Mouse (Mus musculus) lung, adult 2 months (tissue): ENCODE measurements around the gene Capn8. TPM values are rescaled to one million over a fixed set of nuclear protein-coding genes. Genes with fewer than 3 reads are reported as not detected.

Experiments used
- DNase-seq: peaks from one replicate; pipeline ENCODE4 v3.0.0; 2022
- H3K4me1 ChIP-seq: fragments of 200-500 bp; 2 replicates; pipeline ENCODE4 v1.6.1; 2011; ENCODE audit warnings: low read length; ENCODE audit not compliant: control insufficient read depth, insufficient read depth
- H3K4me3 ChIP-seq: fragments of 200-500 bp; replicated peaks from 2 replicates; pipeline ENCODE3; 2011; ENCODE audit warnings: low read depth, mild to moderate bottlenecking, control low read depth, low read length; ENCODE audit errors: extremely low read depth
- CTCF ChIP-seq: fragments of 200-500 bp; IDR thresholded peaks from 2 replicates; pipeline ENCODE4 v1.5.1; 2011; ENCODE audit warnings: mild to moderate bottlenecking, low read length, control low read depth; ENCODE audit not compliant: insufficient read depth
- POLR2A ChIP-seq: fragments of 200-500 bp; IDR thresholded peaks from 2 replicates; pipeline ENCODE4 v1.6.1; 2011; ENCODE audit warnings: low read depth, mild to moderate bottlenecking, control low read depth, low read length, borderline replicate concordance; ENCODE audit errors: extremely low read depth
- WGBS: fragments of 180-500 bp; shearing (Covaris S2); methylation state at CpG from one replicate; pipeline ENCODE4 v1.1.7; 2018; 5-methylcytosine and 5-hydroxymethylcytosine counted together
- polyA plus RNA-seq: library from polyadenylated mRNA; depleted of rRNA; stranded (reverse); fragments of >200 nt; gene quantifications from 2 replicates; pipeline ENCODE4 v1.2.3, GENCODE M21; 2012

Gene Capn8
- polyA plus RNA-seq, 1 experiment: 0.26 TPM

DNA sequence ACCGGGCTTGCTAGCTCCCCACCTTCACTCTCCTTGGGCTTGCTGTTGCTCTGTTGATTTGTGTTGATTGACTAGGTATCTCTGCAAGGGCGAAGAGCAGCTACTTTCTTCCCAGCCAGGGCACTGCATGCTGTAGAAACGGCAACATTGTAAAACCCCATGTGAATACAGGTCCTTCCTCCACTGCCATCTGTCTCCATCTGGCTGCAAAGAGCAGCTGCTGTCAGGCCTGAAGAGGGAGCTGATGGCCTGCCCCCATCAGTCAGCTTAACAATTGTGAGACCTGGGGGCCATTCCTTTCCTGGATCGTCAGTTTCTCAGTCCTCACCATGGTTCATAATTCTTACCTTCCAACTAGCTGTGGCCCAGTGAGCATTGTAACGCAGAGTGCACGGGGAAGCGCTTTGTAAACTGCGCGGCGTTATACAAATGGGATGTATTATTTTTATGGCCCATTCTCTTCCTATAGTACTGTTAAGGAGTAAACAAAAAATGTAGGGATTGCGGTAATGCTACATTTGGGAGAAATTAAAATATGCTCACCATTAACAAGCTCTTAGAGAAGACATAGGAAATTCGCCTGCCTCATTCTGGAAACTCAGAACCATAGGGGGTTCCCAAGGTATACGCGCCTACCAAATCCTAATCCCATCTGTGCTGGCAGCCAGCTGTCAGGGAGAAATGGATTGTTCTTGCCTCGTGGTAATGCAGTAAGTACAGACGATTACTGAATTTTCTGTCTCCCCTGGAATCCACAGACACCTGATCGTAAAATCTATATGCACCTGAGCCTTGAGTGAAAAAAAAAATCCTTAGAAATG is 40.7 kb downstream of the Capn8 start:
- H3K4me3 ChIP-seq: no peak overlapping the region
- no peak for TF ChIP-seq CTCF
- 79% methylated on average over 17 of the region's 17 CpGs for WGBS
- no peaks in the 10 kb centered on the region for H3K4me1 ChIP-seq
- no peak for DNase-seq

DNA sequence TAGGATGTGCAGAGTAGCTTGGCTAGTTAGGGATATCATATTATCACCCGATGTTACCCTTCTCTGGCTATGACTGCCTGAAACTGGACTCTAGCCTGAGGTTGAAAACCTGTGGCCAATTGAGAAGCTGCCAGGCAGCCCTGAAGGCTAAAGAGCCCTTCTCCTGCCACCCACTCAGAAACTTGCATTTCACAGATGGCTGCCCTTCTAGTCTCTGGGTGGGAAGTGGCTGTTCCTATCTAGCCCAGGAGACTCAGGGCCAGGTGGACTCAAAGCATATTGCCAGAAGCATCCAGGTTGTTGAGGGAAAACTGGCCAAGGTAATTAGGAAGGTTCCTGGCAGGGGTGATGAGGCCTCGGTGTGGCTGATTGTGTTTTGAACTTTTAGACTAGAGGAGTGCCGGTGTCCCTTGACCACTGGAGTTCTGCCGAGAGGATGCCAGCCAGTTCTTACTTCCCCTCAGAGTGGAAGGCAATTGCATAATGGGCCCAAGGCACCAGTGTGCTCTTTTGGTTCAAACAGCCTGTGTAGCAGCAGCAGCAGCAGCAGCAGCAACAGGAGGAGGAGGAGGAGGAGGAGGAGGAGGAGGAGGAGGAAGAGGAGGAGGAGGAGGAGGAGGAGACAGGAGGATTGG is 45.0 kb downstream of the Capn8 start:
- 46% methylated on average over 4 of the region's 4 CpGs for WGBS
- Histone ChIP-seq H3K4me3 (no peak overlapping the region), H3K4me1 (no peaks in the 10 kb centered on the region)
- no peak for TF ChIP-seq POLR2A
- TF ChIP-seq CTCF: no peak
- no peak for DNase-seq

DNA sequence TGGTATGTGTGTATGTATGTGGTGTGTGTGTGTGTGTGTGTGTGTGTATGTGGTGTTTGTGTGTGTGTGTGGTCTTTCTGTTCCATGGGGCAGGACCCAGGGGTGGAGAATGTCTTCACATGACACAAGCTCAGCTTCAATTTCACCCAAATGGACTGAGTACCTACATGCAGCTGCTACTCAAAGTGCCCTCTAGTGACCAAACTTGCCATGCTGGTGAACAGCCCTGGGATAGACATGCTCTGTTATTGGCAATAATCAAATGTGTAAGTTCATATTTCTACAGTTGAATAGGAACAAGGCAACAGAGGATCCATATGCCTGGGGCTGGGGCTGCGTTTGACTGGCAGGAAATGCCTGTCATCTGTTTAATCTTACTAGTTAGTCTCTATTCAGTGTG is 50.7 kb downstream of the Capn8 start:
- H3K4me1 ChIP-seq: no peaks in the 10 kb centered on the region
- no peak for DNase-seq
- no peak overlapping the region for H3K4me3 ChIP-seq
- TF ChIP-seq CTCF (no peak), POLR2A (no peak)
- WGBS: 55% methylated on average over 1 of the region's 1 CpGs

DNA sequence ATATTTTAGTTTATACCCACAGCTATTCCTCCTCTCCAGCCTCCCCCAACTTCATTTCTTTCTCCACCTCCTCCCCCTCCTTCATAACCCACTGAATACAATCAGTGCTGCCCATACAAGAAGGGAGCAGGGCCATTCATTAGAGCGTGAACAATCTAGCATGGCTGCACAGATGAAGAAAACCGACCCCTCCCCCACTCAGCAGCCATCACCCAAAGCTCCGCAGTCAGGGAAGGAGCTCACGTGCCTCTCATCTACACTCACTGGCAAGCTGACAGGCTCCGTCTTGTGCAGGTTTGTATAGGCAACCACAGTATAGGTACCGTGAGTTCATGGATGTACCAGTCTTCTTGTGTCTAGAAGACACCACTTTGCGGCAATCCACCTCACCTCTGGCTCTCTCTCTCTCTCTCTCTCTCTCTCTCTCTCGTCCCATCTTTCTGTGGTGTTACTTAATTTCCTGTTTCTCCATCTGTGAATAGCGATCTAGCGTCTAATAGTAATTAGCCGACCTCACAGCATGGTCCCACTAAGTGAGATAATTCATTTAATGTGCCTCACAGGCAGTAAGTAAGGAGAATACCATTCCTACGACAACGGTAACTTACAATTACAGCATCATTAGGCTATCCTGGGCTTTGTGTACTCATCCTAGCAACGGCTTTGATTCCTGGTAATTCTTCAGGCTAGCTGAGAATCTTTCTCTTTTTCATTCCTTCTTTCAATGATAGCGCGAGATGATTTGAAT is 53.6 kb downstream of the Capn8 start:
- WGBS: 81% methylated on average over 16 of the region's 16 CpGs
- TF ChIP-seq CTCF: no peak
- TF ChIP-seq POLR2A: no peak
- DNase-seq: no peak
- no peak overlapping the region for H3K4me3 ChIP-seq
- no peaks in the 10 kb centered on the region for H3K4me1 ChIP-seq

DNA sequence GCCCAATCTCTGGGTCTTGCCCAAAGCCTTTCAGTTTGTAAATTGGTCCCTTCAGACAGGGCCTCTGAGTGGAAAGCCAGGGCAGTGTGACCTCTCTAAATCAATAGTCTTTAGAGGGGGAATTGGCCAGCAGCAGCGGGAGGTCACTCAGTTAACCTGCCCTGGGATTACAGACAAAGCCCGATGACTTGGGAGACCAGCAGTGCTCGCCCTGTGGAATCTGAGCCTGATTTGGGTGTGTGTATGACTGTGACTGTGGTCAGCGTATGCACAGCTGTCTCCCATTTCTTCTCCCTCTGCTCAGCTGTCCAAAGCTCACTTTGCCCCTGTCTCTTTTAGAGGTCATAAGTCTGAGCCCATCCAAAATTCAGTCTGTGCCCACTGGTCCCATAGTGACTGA is 55.7 kb downstream of the Capn8 start:
- no peaks in the 10 kb centered on the region for H3K4me1 ChIP-seq
- WGBS: 73% methylated on average over 4 of the region's 4 CpGs
- no peak for DNase-seq
- no peak overlapping the region for H3K4me3 ChIP-seq
- TF ChIP-seq POLR2A (no peak), CTCF (no peak)

DNA sequence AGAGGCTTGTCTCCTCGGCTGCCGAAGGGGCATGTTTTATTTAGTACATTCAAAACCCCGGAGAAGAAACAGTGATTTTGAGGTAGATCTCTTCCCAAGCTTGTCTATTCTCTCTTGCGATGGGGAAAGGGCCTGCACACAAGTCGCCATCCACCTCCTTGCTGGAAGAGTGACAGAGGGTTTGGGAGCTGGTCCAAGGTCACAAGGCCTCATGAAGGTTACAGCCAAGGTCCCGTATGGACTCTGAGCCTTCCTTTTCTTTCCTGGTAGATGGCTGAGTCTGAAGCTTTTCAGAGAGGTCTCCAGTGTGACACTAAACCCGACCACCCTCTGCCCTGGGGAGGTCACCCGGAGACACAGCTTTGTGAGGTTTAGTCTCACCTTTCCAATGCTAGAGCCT is 56.4 kb downstream of the Capn8 start:
- no peaks in the 10 kb centered on the region for H3K4me1 ChIP-seq
- H3K4me3 ChIP-seq: no peak overlapping the region
- TF ChIP-seq CTCF (no peak), POLR2A (no peak)
- no peak for DNase-seq
- WGBS: 91% methylated on average over 8 of the region's 8 CpGs

DNA sequence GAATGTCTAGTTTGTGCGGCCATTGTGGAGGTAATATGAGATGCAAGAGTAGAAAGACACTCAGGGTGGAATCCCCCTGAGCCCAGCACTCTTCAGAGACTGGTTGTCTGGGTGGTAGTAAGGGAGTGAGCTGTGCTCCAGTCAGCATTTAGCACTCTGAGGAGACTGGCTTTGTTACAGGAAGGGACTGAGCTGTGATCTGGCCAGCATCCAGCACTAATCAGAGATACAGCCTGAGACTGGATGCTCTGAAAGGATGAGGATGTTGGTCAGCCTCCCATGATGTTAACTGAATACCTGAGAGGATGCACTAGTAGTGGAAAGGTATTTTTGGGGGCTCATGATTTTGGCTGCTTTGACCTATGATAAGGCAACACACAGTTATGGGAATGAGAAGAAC is 61.4 kb downstream of the Capn8 start:
- 62% methylated on average over 1 of the region's 1 CpGs for whole genome bisulfite sequencing
- TF ChIP-seq POLR2A (no peak), CTCF (no peak)
- no peaks in the 10 kb centered on the region for H3K4me1 ChIP-seq
- H3K4me3 ChIP-seq: no peak overlapping the region
- DNase-seq: no peak

DNA sequence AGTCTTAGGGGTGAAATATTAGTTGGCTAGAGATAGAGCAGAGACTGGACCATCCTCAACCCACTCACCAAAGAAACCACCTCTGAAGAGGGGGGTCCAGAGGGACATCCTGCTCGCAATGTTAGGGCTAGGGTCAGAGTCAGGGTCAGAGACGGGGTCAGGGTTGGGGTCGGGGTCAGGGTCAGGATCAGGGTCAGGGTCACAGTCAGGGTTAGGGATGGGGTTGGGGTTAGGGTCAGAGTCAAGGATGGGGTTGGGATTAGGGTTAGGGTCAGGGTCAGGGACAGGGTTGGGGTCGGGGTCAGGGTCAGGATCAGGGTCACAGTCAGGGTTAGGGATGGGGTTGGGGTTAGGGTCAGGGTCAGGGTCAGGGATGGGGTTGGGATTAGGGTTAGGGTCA is 64.4 kb downstream of the Capn8 start:
- WGBS: 91% methylated on average over 4 of the region's 4 CpGs
- no peak for DNase-seq
- Histone ChIP-seq H3K4me3 (no peak overlapping the region), H3K4me1 (no peaks in the 10 kb centered on the region)
- TF ChIP-seq CTCF (no peak), POLR2A (no peak)

DNA sequence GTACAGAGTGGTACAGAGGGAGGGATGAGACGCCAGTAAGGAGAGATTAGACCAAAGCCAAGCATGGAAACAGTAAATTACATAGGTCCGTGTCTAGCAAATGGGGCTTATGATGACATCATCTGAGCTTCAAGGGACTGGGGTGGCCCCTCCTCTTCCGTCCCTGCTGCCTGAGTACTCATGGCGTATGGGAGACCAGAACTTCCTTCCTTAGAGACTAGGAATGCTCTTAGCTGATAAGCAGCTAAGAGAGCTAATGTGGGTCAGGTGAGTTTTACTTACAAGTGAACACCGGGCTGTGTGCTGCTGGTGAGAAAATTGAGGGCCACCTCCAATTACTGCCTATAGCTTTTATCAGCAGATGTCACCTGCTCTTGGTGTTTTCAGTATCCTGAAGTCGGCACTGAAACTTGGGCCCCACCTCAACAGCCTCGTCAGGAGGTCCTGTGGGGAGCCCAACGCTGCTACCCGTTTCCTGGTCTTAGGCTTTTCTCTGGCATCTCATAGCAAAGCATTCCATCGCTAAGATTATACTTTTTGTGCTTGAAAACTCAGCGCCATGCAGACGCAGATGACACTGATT is 69.0 kb downstream of the Capn8 start:
- no peaks in the 10 kb centered on the region for H3K4me1 ChIP-seq
- no peak for DNase-seq
- TF ChIP-seq CTCF (no peak), POLR2A (no peak)
- WGBS: 50% methylated on average over 12 of the region's 12 CpGs
- H3K4me3 ChIP-seq: no peak overlapping the region
